Mouse (Mus musculus): ENCODE data around the gene Mov10l1. TPM values are rescaled to one million over a fixed set of nuclear protein-coding genes. Genes with fewer than 3 reads are reported as not detected.

Gene Mov10l1
- total and polyA plus RNA-seq, 2 experiments, result not detected

GRCm38 (mm10) chr15:88943896-88944551 lies 38.7 kb upstream of the Mov10l1 start:
- WGBS, result 79% methylated on average over 5 of the region's 5 CpGs

DNA sequence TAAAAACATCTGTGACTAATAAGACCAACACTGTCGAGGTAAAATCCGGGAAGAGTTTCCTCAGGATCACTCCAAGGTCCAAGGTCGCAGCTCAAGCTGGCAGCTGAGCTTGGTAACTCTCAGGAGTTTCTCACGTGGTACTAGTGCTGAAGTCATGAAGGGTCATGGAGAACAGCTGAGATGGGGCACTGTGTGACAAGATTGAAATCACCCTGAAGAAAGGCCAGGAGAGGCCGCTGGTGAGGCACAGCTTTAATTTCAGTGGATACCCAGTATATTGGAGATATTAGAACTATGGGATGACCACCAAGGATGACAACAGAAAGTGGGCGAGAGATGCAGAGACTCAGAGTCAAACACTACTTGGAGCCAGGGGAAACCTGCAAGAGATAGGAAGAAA lies 35.9 kb upstream of the Mov10l1 start:
- peak; percentile 49; the same call in 1 of the 2 replicates for TF ChIP-seq CTCF (IDR thresholded peaks at IDR 0.05; ENCODE audit: low read depth, low read length)
- no peak for TF ChIP-seq POLR2A (IDR thresholded peaks at IDR 0.05; ENCODE audit: extremely low read depth, insufficient read depth, low read length)
- WGBS, result 32% methylated on average over 6 of the region's 6 CpGs
- peak; percentile 85 for DNase-seq (ENCODE audit: extremely low read depth, low read depth, low spot score)
- Histone ChIP-seq H3K4me3 (ENCODE audit: insufficient read depth, low read depth, low read length) (no peak overlapping the region), H3K27me3 (ENCODE audit: control insufficient read depth, insufficient read depth, low read length) (no peaks in the 10 kb centered on the region), H3K79me2 (ENCODE audit: control insufficient read depth, insufficient read depth, low read length) (no peaks in the 10 kb centered on the region), H3K27ac (replicated peaks; ENCODE audit: insufficient read depth, low read depth, low read length) (no peak overlapping the region), H3K9ac (ENCODE audit: low read depth, low read length) (no peak overlapping the region), H3K36me3 (ENCODE audit: control insufficient read depth, insufficient read depth, low read length) (no peaks in the 10 kb centered on the region), H3K4me1 (ENCODE audit: control insufficient read depth, insufficient read depth, low read length) (peaks cover 2% of the 10 kb centered on the region; the same call in 1 of the 2 replicates)

More at GRCm38 (mm10) chr15:88943896-88944551, 38.7 kb upstream of the Mov10l1 start:
- H3K36me3 ChIP-seq (ENCODE audit: control insufficient read depth, insufficient read depth, low read length), result no peaks in the 10 kb centered on the region
- H3K27ac ChIP-seq (replicated peaks; ENCODE audit: insufficient read depth, low read depth, low read length), result no peak overlapping the region
- no peak overlapping the region for H3K4me3 ChIP-seq (ENCODE audit: insufficient read depth, low read depth, low read length)
- H3K79me2 ChIP-seq (ENCODE audit: control insufficient read depth, insufficient read depth, low read length), result no peaks in the 10 kb centered on the region
- DNase-seq (ENCODE audit: extremely low read depth, low read depth, low spot score), result no peak
- H3K9ac ChIP-seq (ENCODE audit: low read depth, low read length), result no peak overlapping the region
- TF ChIP-seq CTCF (IDR thresholded peaks at IDR 0.05; ENCODE audit: low read depth, low read length), result no peak
- peaks cover 2% of the 10 kb centered on the region; the same call in 1 of the 2 replicates for H3K4me1 ChIP-seq (ENCODE audit: control insufficient read depth, insufficient read depth, low read length)
- no peaks in the 10 kb centered on the region for H3K27me3 ChIP-seq (ENCODE audit: control insufficient read depth, insufficient read depth, low read length)

DNA sequence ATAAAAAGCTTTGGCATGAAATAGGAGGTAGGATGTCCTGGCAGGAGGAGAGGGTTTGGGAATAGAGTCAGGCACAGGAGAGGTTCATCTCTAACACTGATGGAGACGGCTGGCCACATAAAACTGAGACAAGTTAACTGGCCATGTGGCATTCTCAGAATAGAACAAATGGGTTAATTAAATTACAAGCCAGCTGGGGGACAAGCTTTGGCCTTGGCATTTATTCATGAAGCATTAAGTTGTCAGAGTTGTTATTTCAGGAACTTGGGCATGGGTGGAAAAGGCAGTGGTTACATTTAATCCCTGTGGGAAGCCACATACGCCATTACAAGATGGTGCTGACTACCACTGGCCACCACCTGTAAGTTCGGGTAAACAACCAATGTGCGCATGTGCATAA lies 31.5 kb upstream of the Mov10l1 start:
- no peak for DNase-seq (ENCODE audit: extremely low read depth, low read depth, low spot score)
- Histone ChIP-seq H3K27me3 (ENCODE audit: control insufficient read depth, insufficient read depth, low read length) (peaks cover 9% of the 10 kb centered on the region), H3K4me1 (ENCODE audit: control insufficient read depth, insufficient read depth, low read length) (peaks cover 2% of the 10 kb centered on the region; the same call in 1 of the 2 replicates), H3K36me3 (ENCODE audit: control insufficient read depth, insufficient read depth, low read length) (no peaks in the 10 kb centered on the region), H3K79me2 (ENCODE audit: control insufficient read depth, insufficient read depth, low read length) (no peaks in the 10 kb centered on the region), H3K4me3 (ENCODE audit: insufficient read depth, low read depth, low read length) (no peak overlapping the region), H3K9ac (ENCODE audit: low read depth, low read length) (no peak overlapping the region), H3K27ac (replicated peaks; ENCODE audit: insufficient read depth, low read depth, low read length) (no peak overlapping the region)
- no peak for TF ChIP-seq CTCF (IDR thresholded peaks at IDR 0.05; ENCODE audit: low read depth, low read length)
- no peak for TF ChIP-seq POLR2A (IDR thresholded peaks at IDR 0.05; ENCODE audit: extremely low read depth, insufficient read depth, low read length)
- 91% methylated on average over 4 of the region's 4 CpGs for WGBS

DNA sequence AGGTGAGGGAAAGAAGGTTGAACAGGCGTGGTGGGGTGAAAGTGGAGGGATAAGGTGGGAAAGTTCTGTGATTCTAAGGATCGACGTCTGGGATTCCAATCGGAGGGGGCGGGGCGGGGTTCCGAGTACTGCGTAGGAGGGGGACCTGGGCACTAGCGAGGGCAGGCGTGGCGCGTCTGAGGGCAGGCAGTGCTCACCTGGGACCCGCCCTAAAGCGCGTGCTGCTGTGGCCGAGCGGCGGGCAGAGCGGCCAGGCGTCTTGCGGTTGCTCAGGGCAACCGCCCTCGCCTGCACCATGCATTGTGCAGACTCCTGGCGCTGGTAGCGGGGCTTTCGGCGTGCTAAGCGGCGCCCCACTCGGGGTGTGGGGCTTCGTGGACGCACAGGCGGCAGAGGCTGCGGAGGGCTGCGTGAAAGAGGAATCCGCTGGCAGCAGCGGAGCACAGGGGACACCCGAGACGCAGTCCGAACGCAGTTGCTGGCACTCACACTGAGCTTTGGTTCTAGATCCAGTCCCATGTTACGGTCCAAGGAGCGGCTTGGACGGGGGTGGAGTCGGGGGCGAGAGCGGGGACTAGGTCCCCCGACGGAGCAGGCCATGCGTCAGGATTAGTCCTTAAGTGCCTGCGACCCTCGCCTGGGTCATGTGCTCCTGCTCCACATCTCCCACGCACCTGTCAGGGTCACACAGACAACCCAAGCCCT lies 28.2 kb upstream of the Mov10l1 start, which contains the start of gene Ttll8:
Gene Ttll8 (minus strand): TSS at position 51 of the 705 bp plus-strand sequence.
- Histone ChIP-seq H3K9ac (ENCODE audit: low read depth, low read length) (no peak within 1 kb of the TSS), H3K79me2 (ENCODE audit: control insufficient read depth, insufficient read depth, low read length) (no peaks in the 10 kb centered on the region), H3K4me1 (ENCODE audit: control insufficient read depth, insufficient read depth, low read length) (no peaks in the 10 kb centered on the region), H3K36me3 (ENCODE audit: control insufficient read depth, insufficient read depth, low read length) (no peaks in the 10 kb centered on the region), H3K27ac (replicated peaks; ENCODE audit: insufficient read depth, low read depth, low read length) (no peak within 1 kb of the TSS), H3K27me3 (ENCODE audit: control insufficient read depth, insufficient read depth, low read length) (peaks cover 9% of the 10 kb centered on the region), H3K4me3 (ENCODE audit: insufficient read depth, low read depth, low read length) (peak within 1 kb of the TSS; percentile 37; the same call in 1 of the 2 replicates)
- TF ChIP-seq CTCF (IDR thresholded peaks at IDR 0.05; ENCODE audit: low read depth, low read length), result no peak
- TF ChIP-seq POLR2A (IDR thresholded peaks at IDR 0.05; ENCODE audit: extremely low read depth, insufficient read depth, low read length), result no peak
- no peak for DNase-seq (ENCODE audit: extremely low read depth, low read depth, low spot score)
- WGBS, result 7% methylated on average over 53 of the region's 53 CpGs

DNA sequence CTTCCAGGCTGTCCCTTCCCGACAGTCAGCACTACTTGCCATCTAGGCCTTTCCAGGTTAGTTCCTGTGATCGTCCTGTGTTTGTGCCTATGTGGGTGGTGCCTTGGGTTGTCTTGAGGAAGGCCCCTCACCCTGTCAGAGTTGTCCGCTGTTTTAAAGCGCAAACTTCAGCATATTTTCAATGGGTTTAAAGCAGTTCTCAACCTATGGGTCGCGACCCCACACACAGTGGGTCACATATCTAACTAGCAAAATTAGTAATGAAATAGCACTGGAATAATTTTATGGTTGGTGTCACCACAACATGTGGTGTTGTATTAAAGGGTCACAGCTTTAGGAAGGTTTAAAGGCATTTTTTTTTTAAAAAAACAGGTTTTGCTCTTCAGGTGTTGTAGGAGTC lies 27.4 kb upstream of the Mov10l1 start:
- Histone ChIP-seq H3K4me1 (ENCODE audit: control insufficient read depth, insufficient read depth, low read length) (no peaks in the 10 kb centered on the region), H3K36me3 (ENCODE audit: control insufficient read depth, insufficient read depth, low read length) (no peaks in the 10 kb centered on the region), H3K9ac (ENCODE audit: low read depth, low read length) (no peak overlapping the region), H3K4me3 (ENCODE audit: insufficient read depth, low read depth, low read length) (no peak overlapping the region), H3K79me2 (ENCODE audit: control insufficient read depth, insufficient read depth, low read length) (no peaks in the 10 kb centered on the region), H3K27ac (replicated peaks; ENCODE audit: insufficient read depth, low read depth, low read length) (no peak overlapping the region), H3K27me3 (ENCODE audit: control insufficient read depth, insufficient read depth, low read length) (peaks cover 9% of the 10 kb centered on the region)
- WGBS, result 90% methylated on average over 6 of the region's 6 CpGs
- DNase-seq (ENCODE audit: extremely low read depth, low read depth, low spot score), result no peak
- TF ChIP-seq CTCF (IDR thresholded peaks at IDR 0.05; ENCODE audit: low read depth, low read length), result no peak
- no peak for TF ChIP-seq POLR2A (IDR thresholded peaks at IDR 0.05; ENCODE audit: extremely low read depth, insufficient read depth, low read length)

DNA sequence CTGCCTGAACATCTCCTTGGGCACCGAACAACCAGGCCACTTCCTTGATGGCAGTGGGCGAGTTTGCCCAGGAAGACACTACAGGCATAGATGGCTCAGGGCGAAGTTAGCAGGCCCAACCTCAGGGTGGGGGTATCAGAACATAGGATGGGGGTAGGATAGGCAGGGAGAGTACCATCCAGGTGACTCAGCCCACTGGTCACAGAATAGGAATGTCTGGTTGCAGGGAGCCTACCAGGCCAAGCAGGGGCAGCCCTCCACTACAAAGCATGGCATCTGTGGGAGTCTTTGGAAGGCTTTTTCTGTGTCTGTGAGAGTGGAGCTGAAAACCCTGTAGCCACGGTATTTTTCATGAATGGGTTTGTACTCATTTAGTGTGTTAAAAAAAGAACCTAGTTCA lies 25.2 kb upstream of the Mov10l1 start:
- TF ChIP-seq CTCF (IDR thresholded peaks at IDR 0.05; ENCODE audit: low read depth, low read length) (no peak), POLR2A (IDR thresholded peaks at IDR 0.05; ENCODE audit: extremely low read depth, insufficient read depth, low read length) (no peak)
- 86% methylated on average over 4 of the region's 4 CpGs for WGBS
- no peak for DNase-seq (ENCODE audit: extremely low read depth, low read depth, low spot score)

More for the DNA sequence above, 25.2 kb upstream of the Mov10l1 start:
- Histone ChIP-seq H3K4me1 (ENCODE audit: control insufficient read depth, insufficient read depth, low read length) (no peaks in the 10 kb centered on the region), H3K27me3 (ENCODE audit: control insufficient read depth, insufficient read depth, low read length) (peaks cover 9% of the 10 kb centered on the region), H3K79me2 (ENCODE audit: control insufficient read depth, insufficient read depth, low read length) (no peaks in the 10 kb centered on the region), H3K9ac (ENCODE audit: low read depth, low read length) (no peak overlapping the region), H3K4me3 (ENCODE audit: insufficient read depth, low read depth, low read length) (no peak overlapping the region), H3K36me3 (ENCODE audit: control insufficient read depth, insufficient read depth, low read length) (no peaks in the 10 kb centered on the region), H3K27ac (replicated peaks; ENCODE audit: insufficient read depth, low read depth, low read length) (no peak overlapping the region)

All from liver, adult 2 months (tissue).